In genomic region chr3:108590786-108591529, GRCm38 (mm10) we compare ENCODE assay signal across 8 mouse cellular contexts. TPM values are rescaled to one million over a fixed set of nuclear protein-coding genes. Genes with fewer than 3 reads are reported as not detected.
DNase-seq lines count a peak whose midpoint lies in the region; ATAC-seq lines count a peak whose summit lies in the region.

Gene Wdr47 (plus strand): TSS chr3:108591279.

- no peaks in the 10 kb centered on the region for H3K4me1 ChIP-seq in hindbrain, embryonic 11.5 days (replicated peaks; ENCODE audit: control insufficient read depth, insufficient read depth, low read length)

- peak within 1 kb of the TSS; percentile 90 for H3K9ac ChIP-seq in hindbrain, embryonic 11.5 days (ENCODE audit: low read depth, low read length)

- no peaks in the 10 kb centered on the region for H3K27me3 ChIP-seq in hindbrain, embryonic 11.5 days (ENCODE audit: control insufficient read depth, insufficient read depth, low read length)

- H3K4me3 ChIP-seq in hindbrain, embryonic 11.5 days (ENCODE audit: low read depth, low read length) = peak within 1 kb of the TSS; percentile 96

- H3K27ac ChIP-seq in hindbrain, embryonic 11.5 days (ENCODE audit: low read depth, low read length) = peak within 1 kb of the TSS; percentile 91

- H3K4me2 ChIP-seq in hindbrain, embryonic 11.5 days (replicated peaks; ENCODE audit: low read depth, low read length) = peak within 1 kb of the TSS; percentile 79

- H3K9me3 ChIP-seq in hindbrain, embryonic 11.5 days (ENCODE audit: control insufficient read depth, low read length) = no peaks in the 10 kb centered on the region

- 7% methylated on average over 42 of the region's 44 CpGs for WGBS in hindbrain, embryonic 11.5 days

- DNase-seq in Muller cell, postnatal 12 days (ENCODE audit: inconsistent ontology term) = peak; percentile 97
- peak; percentile 96 for DNase-seq in cerebellum, adult 9-11 months
- DNase-seq in frontal cortex, adult 2 months (ENCODE audit: extremely low spot score in 1 of 2, low spot score in 1 of 2) = peak; percentile 93 to 96
- peak; percentile 97 for DNase-seq in hindbrain, embryonic 11.5 days (ENCODE audit: low spot score)
- peak; percentile 91 to 95 for DNase-seq in layer of hippocampus, postnatal 10 days (ENCODE audit: low spot score in 2 of 2)
- peak; percentile 98 for DNase-seq in lung, postnatal 10 days
- DNase-seq in ovary, postnatal 36 days (ENCODE audit: low spot score) = peak; percentile 97
- DNase-seq in thymus, postnatal 25 days = peak; percentile 98

- peak; percentile 99 for ATAC-seq in hindbrain, embryonic 11.5 days (ENCODE audit: low FRiP score)

- H3K36me3 ChIP-seq in hindbrain, embryonic 11.5 days (ENCODE audit: control insufficient read depth, insufficient read depth, low read length) = no peaks in the 10 kb centered on the region

RNA-seq across cellular contexts. Expression of gene Wdr47, which starts in this region (rescaled TPM):
- 58.7 and 71.0 TPM in 2 replicates for polyA plus RNA-seq in frontal cortex, adult 2 months (2012; rRNA removed)
- polyA plus RNA-seq in hindbrain, embryonic 11.5 days (2014; fragmentation: Nextera tagmentation; extraction: Ambion mirVana) = 50.4 and 55.2 TPM in 2 replicates
- total RNA-seq in layer of hippocampus, postnatal 10 days (2021) = 100 to 1,000 TPM; 130 to 141 TPM

Comparison
In these comparisons a context has a peak if more than half of its experiments do, and no peak if none do; other contexts are left out.
1. Peak in every context shown above with its lines: DNase-seq, ATAC-seq, H3K4me3 ChIP-seq and H3K27ac ChIP-seq.